Mouse (Mus musculus) embryonic fibroblast, embryonic 13.5 days (primary cell): ENCODE measurements at regions not wholly inside any gene's neighbourhood (a gene's known extent, or its start where the extent isn't known, plus 50 kb on each side); places are given as distances from the start of the nearest gene placed in this dataset.

Source experiments
- CTCF ChIP-seq: IDR thresholded peaks from 2 replicates; pipeline ENCODE4 v1.5.1; 2011; ENCODE audit warnings: mild to moderate bottlenecking, control low read depth, low read length, moderate library complexity, borderline replicate concordance; ENCODE audit not compliant: insufficient read depth
- POLR2A ChIP-seq: IDR thresholded peaks from 2 replicates; pipeline ENCODE4 v1.6.1; 2011; ENCODE audit warnings: low read depth, mild to moderate bottlenecking, control low read depth, low read length, moderate library complexity

DNA sequence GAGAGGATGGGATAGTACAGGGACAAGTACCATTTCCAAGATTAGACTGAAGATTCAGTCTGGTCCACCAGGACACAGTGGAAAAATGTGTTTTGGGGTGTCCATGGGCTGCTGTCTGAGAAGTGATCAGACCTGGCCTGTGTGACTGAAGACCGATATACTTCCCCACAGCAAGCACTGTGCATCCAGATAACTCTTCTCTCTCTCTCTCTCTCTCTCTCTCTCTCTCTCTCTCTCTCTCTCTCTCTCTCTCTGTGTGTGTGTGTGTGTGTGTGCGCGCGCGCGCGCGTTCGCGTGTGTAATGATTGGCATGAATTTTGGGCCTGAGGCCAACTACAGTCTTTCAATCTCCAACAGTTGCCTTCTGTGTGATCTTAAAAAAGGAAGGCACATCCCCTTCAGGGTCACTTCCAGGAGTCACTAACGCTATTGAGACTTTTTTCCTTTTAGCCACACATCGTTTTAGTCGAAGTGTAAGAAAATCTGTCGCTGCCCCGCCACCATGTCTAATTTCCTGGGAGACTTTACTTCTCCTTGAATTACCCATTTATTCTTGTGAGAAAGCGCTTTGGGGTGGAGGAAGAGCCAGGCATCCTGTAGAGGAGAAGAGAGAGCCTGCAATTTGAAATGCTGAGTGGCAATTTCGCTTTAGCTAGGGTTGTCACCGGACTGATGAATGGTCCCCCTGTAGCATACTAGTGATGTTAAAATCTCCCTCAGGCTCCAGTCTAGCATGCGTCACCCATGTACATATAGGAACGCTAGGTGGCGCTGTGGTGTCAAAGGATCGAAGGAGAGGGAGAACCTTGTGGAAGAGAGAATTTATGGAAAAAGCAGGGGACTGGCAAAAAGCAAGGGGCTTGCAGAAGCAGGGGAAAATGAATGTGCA, 321.8 kb downstream of the Edem1 start:
- no peak for TF ChIP-seq POLR2A
- TF ChIP-seq CTCF = peak; percentile 74; the same call in 1 of the 2 replicates
